Mouse (Mus musculus) ES-E14 (cell line): ENCODE data around the gene Ppp2ca.

Source experiments
- MAFK ChIP-seq: IDR thresholded peaks from 2 replicates; pipeline ENCODE4 v1.6.1; 2014; ENCODE audit warnings: mild to moderate bottlenecking, low read depth, low read length, inconsistent platforms; ENCODE audit not compliant: insufficient read depth
- ZNF384 ChIP-seq: IDR thresholded peaks from 2 replicates; pipeline ENCODE4 v1.6.1; 2012; ENCODE audit warnings: low read depth, low read length, inconsistent platforms

DNA sequence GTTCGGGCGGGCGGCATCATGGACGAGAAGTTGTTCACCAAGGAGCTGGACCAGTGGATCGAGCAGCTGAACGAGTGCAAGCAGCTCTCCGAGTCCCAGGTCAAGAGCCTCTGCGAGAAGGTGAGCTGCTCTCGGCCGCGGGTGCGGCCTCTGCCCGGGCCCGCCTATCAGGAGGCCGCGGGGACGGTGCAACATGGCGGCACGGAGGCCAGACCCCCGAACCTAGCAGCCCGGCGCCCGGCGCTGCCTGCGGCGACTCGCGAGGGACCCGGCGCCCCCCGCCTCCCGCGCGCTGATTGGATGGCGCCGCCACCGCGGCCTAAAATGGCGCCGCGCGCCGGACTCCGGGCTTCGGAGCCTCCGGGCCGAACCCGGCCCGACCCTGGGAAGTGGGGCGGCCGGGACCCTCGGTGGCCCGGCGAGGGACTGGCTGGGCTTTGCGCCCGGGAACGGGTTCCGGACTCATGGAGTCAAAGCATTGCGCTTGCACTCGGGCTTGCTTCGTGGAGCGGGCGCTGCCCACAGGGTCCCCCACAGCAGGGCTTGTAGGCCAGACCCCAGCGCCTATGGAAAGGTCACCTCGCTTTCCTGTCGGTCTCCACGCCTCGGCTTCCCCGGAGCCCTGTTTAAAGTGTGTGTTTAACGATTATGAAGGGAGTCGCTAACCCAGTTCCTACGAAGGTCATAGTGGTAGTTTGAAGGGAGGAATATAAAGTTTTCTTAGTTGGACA is 715 bp downstream of the Ppp2ca start:
- no peak for TF ChIP-seq ZNF384
- TF ChIP-seq MAFK: no peak
